Mouse (Mus musculus): ENCODE results near the gene Rad23a.

DNA sequence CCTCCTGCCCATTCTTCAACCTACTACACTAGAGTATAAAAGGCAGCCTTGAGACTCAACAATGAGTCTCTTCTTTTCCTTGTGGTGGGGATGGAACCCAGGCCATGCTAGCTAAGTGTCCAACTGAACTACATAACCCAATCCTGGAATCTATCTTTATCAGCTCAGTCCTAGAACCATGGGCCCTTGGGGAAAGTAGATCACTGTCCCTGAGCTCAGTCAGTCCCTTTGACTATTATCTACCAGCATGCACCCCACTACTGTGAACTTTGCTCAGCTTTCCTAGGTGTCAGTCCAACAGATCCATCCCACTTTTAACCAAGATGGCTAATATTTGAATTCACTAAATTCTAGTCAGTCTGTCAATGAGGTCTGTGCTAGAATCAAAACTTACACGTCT is 1.0 kb upstream of the Rad23a start:
- no peak for TF ChIP-seq CTCF (IDR thresholded peaks at IDR 0.05)
- TF ChIP-seq EP300 (IDR thresholded peaks at IDR 0.05), result no peak

Data from lung, postnatal 0 days (tissue).